In genomic region chr10:21188564-21189274, GRCm38 (mm10) we compare ENCODE assay signal across 8 mouse cellular contexts. TPM values are rescaled to one million over a fixed set of nuclear protein-coding genes. Genes with fewer than 3 reads are reported as not detected.
DNase-seq lines count a peak whose midpoint lies in the region; ATAC-seq and TF ChIP-seq lines count a peak whose summit lies in the region.

No protein-coding gene starts in this region.

- peak overlapping the region; percentile 43 for H3K4me2 ChIP-seq in intestine, embryonic 16.5 days (ENCODE audit: low read depth, low read length)

- DNase-seq in urinary bladder, postnatal 25 days (ENCODE audit: low spot score), result peak; percentile 22
- DNase-seq in urinary bladder, adult 2 months (ENCODE audit: low spot score), result no peak
- peak; percentile 41 to 67 for DNase-seq in cerebellum, postnatal 25 days
- peak; percentile 37 to 69 for DNase-seq in frontal cortex, postnatal 36 days (ENCODE audit: low spot score in 2 of 2)
- peak; percentile 64 to 74 for DNase-seq in left cerebral cortex, postnatal 25 days (ENCODE audit: low spot score in 2 of 2)
- DNase-seq in mesoderm, embryonic 11.5 days (ENCODE audit: low read depth, low spot score), result peak; percentile 61

- H3K4me1 ChIP-seq in intestine, embryonic 16.5 days (ENCODE audit: control insufficient read depth, insufficient read depth, low read length), result no peaks in the 10 kb centered on the region
- no peaks in the 10 kb centered on the region for H3K4me1 ChIP-seq in small intestine, adult 2 months (ENCODE audit: control insufficient read depth, insufficient read depth, insufficient read length, low read length)

- no peaks in the 10 kb centered on the region for H3K27me3 ChIP-seq in intestine, embryonic 16.5 days (replicated peaks; ENCODE audit: control insufficient read depth, insufficient read depth, low read length)
- no peaks in the 10 kb centered on the region for H3K27me3 ChIP-seq in small intestine, adult 2 months (ENCODE audit: control insufficient read depth, insufficient read depth, low read length)

- no peaks in the 10 kb centered on the region for H3K36me3 ChIP-seq in intestine, embryonic 16.5 days (ENCODE audit: control insufficient read depth, insufficient read depth, low read length)
- no peaks in the 10 kb centered on the region for H3K36me3 ChIP-seq in small intestine, adult 2 months (ENCODE audit: control insufficient read depth, insufficient read depth, low read length)

- no peak for ATAC-seq in intestine, embryonic 16.5 days

- TF ChIP-seq CTCF in small intestine, adult 2 months (IDR thresholded peaks at IDR 0.05; ENCODE audit: extremely low read depth, insufficient read length, insufficient replicate concordance, low read depth, low read length), result peak; percentile 63; the same call in 1 of the 2 replicates

- TF ChIP-seq POLR2A in small intestine, adult 2 months (IDR thresholded peaks at IDR 0.05; ENCODE audit: low read depth, low read length), result no peak

- peak overlapping the region; percentile 37 for H3K4me3 ChIP-seq in intestine, embryonic 16.5 days (ENCODE audit: low read length)
- H3K4me3 ChIP-seq in small intestine, adult 2 months (ENCODE audit: low read depth, low read length), result peak overlapping the region; percentile 44

- no peak overlapping the region for H3K27ac ChIP-seq in intestine, embryonic 16.5 days (ENCODE audit: low read length)
- no peak overlapping the region for H3K27ac ChIP-seq in small intestine, adult 2 months (ENCODE audit: insufficient read depth, low read depth, low read length)

- WGBS in intestine, embryonic 16.5 days, result 23% methylated on average over 11 of the region's 11 CpGs
- 8% methylated on average over 11 of the region's 11 CpGs for WGBS in small intestine, adult 2 months

- H3K9ac ChIP-seq in intestine, embryonic 16.5 days (ENCODE audit: low read depth, low read length), result peak overlapping the region; percentile 41; the same call in 1 of the 2 replicates

- intact Hi-C loops in left cerebral cortex, postnatal 25 days (cut with DNase I), result loop anchor here (2.0 to 5.0 kb wide), 2 partner anchors 106 to 196 kb away; no protein-coding TSS in a partner anchor

- H3K9me3 ChIP-seq in intestine, embryonic 16.5 days (ENCODE audit: control insufficient read depth, low read length), result no peaks in the 10 kb centered on the region

RNA-seq across cellular contexts. Expression of gene Myb, which starts 27.9 kb away (rescaled TPM):
- 0.27 and 0.30 TPM in 2 replicates for polyA plus RNA-seq in urinary bladder, adult 2 months (2012; rRNA removed)
- polyA plus RNA-seq in intestine, embryonic 16.5 days (2015; fragmentation: Nextera tagmentation; extraction: Ambion mirVana), result 4.4 and 5.2 TPM in 2 replicates
- total RNA-seq in left cerebral cortex, postnatal 25 days (2021), result under 1 TPM; 0.34 to 0.60 TPM
- polyA plus RNA-seq in small intestine, adult 2 months (2012; rRNA removed), result 4.8 and 8.4 TPM in 2 replicates
